Mouse (Mus musculus) gastrocnemius, adult 8-10 months (tissue): ENCODE results near the gene Tmprss5. TPM values are rescaled to one million over a fixed set of nuclear protein-coding genes. Genes with fewer than 3 reads are reported as not detected.

Source experiments
- DNase-seq, 2 experiments: peaks; one replicate each; pipeline ENCODE4 v3.0.0; 2022; ENCODE audit warnings: low spot score in 2 of 2
- total RNA-seq, 4 experiments: library from RNA; stranded (reverse); gene quantifications; 2 replicates each; pipeline ENCODE4 v1.2.4; 2022

Gene Tmprss5
- total RNA-seq = under 1 TPM in 1 of 4 experiments, not detected in 3; 0.22 TPM

- no peak for DNase-seq
Measured at GRCm38 (mm10) chr9:49081107-49081506, at the start of gene Tmprss5. Tmprss5 (plus strand) TSS chr9:49081260.

DNA sequence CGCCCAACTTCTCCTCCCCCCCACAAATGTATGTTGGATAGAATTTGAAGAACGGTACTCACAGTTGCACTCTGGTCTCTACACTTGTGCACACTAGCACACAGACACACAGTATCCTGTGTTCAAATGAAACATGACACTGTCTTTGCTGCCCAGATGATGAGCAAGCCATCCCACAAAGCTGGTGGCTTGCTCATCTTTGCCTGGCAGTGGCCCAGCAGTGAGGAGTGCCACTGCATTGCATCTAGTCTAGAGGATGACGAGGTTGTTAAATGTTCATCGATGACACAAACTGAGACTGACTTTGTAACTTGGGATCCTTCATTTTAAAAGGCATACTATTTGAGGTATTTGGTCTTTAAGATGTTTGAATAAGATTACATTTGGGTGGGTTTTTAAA lies 46.3 kb upstream of the Tmprss5 start:
- peak; percentile 5 to 9 for DNase-seq

DNA sequence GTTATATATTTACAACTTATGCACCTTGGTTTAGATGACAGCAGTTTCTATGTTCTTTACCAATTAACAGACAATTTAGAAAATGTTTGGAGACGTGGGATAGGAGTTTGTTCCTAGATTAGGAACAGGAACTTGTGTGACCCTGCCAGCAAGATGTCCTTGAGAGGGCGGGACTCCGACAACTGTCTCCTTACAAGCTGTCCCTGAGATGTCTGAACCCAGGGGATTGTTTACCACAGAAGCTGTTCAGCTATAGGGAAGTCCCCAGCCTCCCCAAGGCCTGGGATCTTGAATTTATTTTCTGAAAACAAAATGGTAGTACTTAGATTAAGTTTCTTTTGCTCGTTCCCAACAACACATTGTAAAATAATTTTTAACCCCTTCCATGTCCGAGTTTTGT lies 30.2 kb upstream of the Tmprss5 start:
- DNase-seq = no peak

GRCm38 (mm10) chr9:49051349-49051748 lies 29.7 kb upstream of the Tmprss5 start:
- peak; percentile 23 to 27 for DNase-seq

- no peak for DNase-seq
Measured at GRCm38 (mm10) chr9:49054028-49054427, 27.0 kb upstream of the Tmprss5 start.

DNA sequence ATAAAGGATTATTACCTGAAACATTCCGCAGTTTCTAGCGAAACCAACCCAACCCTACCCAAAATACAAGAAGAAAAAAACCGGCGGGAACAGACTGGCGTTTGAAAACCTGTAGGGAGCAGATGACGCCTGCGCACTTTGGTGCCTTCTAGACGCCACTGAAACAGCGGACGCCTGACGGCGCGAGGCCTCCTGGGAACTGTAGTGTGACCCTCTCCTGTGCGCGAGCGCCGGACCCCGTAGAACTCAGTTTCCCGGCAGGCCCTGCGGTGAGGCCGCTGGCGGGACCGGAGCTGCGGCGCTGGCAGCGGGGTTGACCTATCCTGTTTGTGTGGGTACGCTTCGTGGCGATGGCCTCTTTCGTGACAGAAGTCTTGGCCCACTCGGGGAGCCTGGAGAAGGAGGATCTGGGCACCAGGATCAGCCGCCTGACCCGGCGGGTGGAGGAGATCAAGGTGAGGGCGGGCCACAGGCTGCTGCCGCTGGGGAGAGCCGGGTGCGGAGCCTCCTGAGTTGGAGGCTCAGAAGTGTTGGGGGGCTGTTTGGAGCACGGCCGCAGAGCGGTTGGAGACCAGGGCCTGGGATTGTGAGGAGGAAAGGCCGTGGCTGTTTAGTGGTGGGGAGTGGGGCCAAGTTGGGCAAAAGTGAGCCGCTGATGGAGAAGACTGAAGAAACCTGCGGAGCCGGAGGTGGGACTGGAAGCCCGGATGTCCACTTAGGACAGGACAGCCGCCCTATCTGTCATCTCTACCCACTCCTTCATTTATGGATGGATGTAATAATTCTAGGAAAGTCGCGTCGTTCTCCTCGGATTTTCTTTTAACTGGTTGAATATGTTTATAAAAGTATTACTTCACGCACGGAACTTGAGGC lies 25.5 kb upstream of the Tmprss5 start, which contains the start of gene Zw10:
Gene Zw10 (plus strand): TSS at position 281 of the 873 bp plus-strand sequence.
- peak; percentile 87 to 93 for DNase-seq

DNA sequence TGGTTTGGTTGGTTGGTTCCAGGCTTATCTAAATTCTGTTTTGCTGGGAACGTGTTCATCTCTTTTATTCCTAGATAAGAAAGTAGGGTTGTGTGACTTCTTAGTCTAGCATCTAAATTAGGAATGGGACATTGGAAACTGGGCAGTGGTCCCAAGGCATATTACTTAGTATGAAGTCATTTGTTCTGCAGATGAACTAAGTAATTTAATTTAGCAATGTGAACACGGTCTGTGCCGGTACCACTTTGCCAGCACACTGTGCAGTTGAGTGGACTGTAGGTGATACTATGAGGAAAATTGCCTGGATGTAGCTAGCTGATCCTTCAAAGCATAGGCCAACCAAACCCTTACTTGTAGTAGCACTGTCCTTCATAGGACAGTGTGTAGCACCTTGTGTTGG lies 4.2 kb upstream of the Tmprss5 start:
- DNase-seq = no peak

- DNase-seq = peak; percentile 15 to 34
Measured at GRCm38 (mm10) chr9:49081561-49081960, 501 bp downstream of the Tmprss5 start.

DNA sequence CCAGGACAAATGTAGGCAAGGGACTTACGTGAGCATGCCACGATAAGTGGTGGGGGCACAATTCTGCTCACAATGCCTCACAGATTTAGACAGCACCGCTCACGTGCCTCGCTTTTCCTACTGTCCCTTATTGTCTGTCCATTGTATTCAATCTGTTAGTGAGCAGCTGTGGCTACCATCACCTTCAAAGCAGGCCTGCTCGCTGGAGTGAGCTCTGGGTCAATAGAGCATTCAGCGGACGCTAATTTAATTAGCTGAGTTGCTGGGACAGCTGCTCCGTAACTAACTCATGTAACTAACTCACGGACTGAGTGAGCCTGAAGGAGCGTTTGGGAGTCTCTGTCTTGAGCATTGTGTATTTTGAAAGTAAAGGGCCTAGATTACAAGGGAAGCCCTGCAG lies 6.3 kb downstream of the Tmprss5 start:
- DNase-seq = no peak

DNA sequence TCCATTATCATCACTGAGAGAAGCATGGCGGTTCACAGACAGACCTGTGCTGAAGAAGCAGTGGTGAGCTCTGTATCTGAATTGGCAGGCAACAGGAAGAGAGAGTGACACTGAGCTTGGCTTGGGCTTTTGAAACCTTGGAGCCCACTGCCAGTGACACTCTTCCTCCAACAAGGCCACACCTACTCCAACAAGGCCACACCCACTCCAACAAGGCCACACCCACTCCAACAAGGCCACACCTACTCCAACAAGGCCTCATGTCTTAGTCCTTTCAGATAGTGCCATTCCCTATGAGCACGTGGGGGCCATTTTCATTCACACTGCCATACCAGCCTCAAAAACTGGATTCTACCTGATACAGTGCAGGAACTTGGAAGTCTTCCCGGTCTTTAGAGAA lies 17.8 kb downstream of the Tmprss5 start:
- DNase-seq = no peak

DNA sequence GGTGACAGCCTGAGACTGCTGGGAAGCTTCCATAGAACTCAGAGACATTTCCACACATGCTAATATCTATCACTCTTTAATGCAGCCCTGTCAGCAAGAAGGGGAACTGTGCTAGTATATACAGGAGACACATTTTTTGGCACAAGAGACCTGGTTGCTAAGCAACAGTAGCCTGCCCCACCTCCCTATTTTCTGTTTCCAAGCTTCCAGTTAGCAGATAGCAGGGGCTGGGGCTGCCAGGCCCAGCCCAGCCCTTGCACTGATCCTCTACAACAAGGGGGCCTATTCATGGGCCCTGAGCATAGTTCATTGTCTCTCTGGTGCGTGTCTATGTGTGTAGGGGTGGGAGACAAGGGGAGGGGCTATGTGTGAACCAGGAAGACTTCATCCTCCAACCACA lies 21.3 kb downstream of the Tmprss5 start:
- DNase-seq = no peak

GRCm38 (mm10) chr9:49109101-49109500 lies 28.0 kb downstream of the Tmprss5 start:
- no peak for DNase-seq

GRCm38 (mm10) chr9:49110476-49111220 lies 29.6 kb downstream of the Tmprss5 start:
- no peak for DNase-seq

DNA sequence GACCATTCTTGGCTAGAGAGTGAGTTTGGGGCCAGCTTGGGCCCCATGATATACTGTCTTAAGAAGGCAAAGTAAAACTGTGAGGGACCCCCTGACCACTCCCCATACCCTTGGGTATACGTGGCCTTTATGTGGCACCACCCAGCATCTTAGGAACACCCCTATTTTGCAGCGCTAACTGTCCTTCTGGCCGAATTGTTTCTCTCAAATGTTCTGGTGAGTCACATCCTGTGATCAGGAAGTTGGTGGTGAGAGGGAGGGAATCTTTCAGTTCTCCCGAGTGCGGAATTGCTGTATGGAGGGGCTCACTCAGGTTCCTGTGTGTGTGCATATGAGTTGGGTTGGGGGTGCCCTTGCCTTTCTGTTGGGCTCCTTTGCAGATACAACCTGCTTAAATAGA lies 30.2 kb downstream of the Tmprss5 start:
- no peak for DNase-seq

DNA sequence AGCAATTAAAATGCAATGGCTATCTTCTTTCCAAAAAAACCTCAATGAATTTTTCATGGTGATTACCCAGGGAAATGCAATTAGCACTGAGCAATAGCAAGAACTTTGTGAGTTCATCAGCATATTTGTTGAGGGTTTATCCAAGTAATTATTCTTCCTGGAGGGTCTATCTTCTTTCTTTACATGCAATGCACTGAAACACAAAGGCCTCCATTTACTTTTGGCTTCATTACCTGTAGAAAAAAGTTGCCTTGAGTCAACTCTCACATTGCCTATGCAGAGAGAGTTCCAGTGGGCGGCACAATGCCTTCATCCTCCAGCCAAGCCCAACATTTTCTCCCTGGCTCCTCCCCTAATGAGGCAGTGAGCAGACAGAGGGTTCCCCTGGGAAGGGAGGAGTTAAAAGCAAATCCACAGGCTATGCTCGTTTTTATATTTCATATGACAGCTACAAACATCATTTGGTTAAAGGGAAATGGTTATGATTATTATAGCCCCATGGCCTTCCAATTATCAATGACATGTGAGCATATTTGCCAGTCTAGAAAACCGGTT lies 37.3 kb downstream of the Tmprss5 start:
- DNase-seq = no peak

GRCm38 (mm10) chr9:49119759-49120158 lies 38.7 kb downstream of the Tmprss5 start:
- DNase-seq = no peak

DNA sequence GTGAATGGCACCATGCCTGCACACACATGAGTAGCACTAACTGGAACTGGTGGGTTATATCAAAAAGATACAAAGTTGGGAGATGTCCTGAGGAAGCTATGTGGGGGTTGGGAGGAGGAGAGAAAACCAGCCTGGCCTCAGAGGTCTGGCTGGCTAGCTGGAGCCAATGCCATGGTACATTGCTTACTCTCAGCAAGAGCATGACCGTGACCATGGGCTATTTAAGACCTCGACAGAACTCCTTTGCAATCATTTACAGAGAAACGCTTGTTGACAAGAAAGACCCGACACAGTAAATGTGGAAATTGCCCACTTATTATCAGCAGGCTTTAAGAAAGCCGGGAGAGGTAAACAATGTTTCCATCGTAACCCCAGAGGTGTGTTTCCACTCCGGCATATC lies 44.6 kb downstream of the Tmprss5 start:
- DNase-seq = no peak

GRCm38 (mm10) chr9:49130514-49131010 lies 49.5 kb downstream of the Tmprss5 start:
- DNase-seq = no peak

- no peak for DNase-seq
Measured at GRCm38 (mm10) chr9:49143841-49144240, 62.8 kb downstream of the Tmprss5 start.

DNA sequence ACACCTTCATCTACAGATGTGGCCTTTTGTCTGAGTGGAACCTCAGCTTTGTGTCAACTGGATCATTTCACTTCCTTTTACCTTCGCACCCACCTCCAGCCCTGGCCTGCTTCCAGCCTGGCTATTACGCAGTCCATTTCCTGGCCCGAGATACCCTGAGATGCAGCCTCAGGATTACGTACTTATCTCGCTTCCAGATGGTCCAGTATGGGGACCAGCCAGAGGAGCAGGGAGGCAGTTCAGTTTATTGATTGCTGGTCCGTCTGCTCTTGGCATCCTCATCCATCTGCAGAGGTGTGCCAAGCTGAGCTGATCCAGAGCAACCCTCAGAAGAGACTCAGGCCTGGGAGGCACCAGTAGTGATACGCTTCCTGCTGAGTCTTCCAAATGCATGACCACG lies 64.7 kb downstream of the Tmprss5 start:
- no peak for DNase-seq

DNA sequence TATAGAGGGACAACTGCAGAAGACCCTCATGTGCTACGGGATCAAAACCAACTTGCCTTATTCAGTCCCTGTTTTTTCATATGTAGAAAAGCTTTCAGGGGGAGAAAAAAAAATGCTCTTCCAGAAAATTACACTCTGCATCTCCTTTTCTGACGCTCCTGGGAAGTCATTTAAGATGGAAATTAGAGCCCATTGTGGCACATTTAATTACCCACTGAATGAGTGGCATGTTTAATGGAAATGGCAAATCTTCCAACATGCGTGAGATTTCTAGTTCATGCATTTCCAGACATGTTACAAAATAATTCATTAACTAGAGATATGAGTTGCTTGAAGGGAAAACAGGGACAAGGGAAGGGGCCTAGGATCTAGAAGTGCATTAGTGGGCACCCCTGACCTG lies 66.0 kb downstream of the Tmprss5 start:
- no peak for DNase-seq
